Mouse (Mus musculus): ENCODE results near the gene Pcid2. TPM values are rescaled to one million over a fixed set of nuclear protein-coding genes. Genes with fewer than 3 reads are reported as not detected.
"Not testable (repeated sequence)": the region's sequence is repeated elsewhere in the genome, so short reads cannot be mapped to it uniquely, and the experiment has no call there.

Pcid2 gene
- polyA plus RNA-seq, 1 experiment from 2014 or later = 9.6 TPM

- H3K9ac ChIP-seq (ENCODE audit: low read depth, low read length) = no peak overlapping the region
- WGBS = 75% methylated on average over 13 of the region's 13 CpGs
- 0 out of 2 replicates have a peak, but pooled peaks cover 13% of the 10 kb centered on the region for H3K36me3 ChIP-seq (ENCODE audit: control insufficient read depth, insufficient read depth)
- no peak overlapping the region for H3K4me3 ChIP-seq (ENCODE audit: low read depth, low read length)
- no peak for TF ChIP-seq CTCF (IDR thresholded peaks at IDR 0.05; ENCODE audit: low read depth)
- H3K27me3 ChIP-seq (replicated peaks; ENCODE audit: control insufficient read depth, insufficient read depth, low read length) = no peaks in the 10 kb centered on the region
- H3K27ac ChIP-seq (ENCODE audit: low read depth, low read length) = no peak overlapping the region
- H3K4me2 ChIP-seq (replicated peaks; ENCODE audit: low read depth) = no peak overlapping the region
- no peak for ATAC-seq
- H3K9me3 ChIP-seq (ENCODE audit: control insufficient read depth) = no peaks in the 10 kb centered on the region
- H3K4me1 ChIP-seq (replicated peaks; ENCODE audit: control insufficient read depth, insufficient read depth, low read length) = peaks cover 7% of the 10 kb centered on the region; the same call in 1 of the 2 replicates
Measured at GRCm38 (mm10) chr8:13107990-13108638, 2.9 kb upstream of the Pcid2 start.

GRCm38 (mm10) chr8:13105908-13106551 lies 771 bp upstream of the Pcid2 start:
- TF ChIP-seq CTCF (IDR thresholded peaks at IDR 0.05; ENCODE audit: low read depth) = peak; percentile 1; the same call in 1 of the 2 replicates
- WGBS = under 1% methylated on average over 62 of the region's 63 CpGs
- peak overlapping the region; percentile 77 for H3K4me2 ChIP-seq (replicated peaks; ENCODE audit: low read depth)
- no peaks in the 10 kb centered on the region for H3K27me3 ChIP-seq (replicated peaks; ENCODE audit: control insufficient read depth, insufficient read depth, low read length)
- H3K4me3 ChIP-seq (ENCODE audit: low read depth, low read length) = peak overlapping the region; percentile 94
- H3K4me1 ChIP-seq (replicated peaks; ENCODE audit: control insufficient read depth, insufficient read depth, low read length) = peaks cover 7% of the 10 kb centered on the region; the same call in 1 of the 2 replicates
- H3K9ac ChIP-seq (ENCODE audit: low read depth, low read length) = peak overlapping the region; percentile 96
- H3K27ac ChIP-seq (ENCODE audit: low read depth, low read length) = peak overlapping the region; percentile 94
- H3K36me3 ChIP-seq (ENCODE audit: control insufficient read depth, insufficient read depth) = 0 out of 2 replicates have a peak, but pooled peaks cover 4% of the 10 kb centered on the region
- ATAC-seq = peak; percentile 46
- no peaks in the 10 kb centered on the region for H3K9me3 ChIP-seq (ENCODE audit: control insufficient read depth)

GRCm38 (mm10) chr8:13104691-13105086 lies 570 bp downstream of the Pcid2 start:
- peaks cover 9% of the 10 kb centered on the region for H3K36me3 ChIP-seq (ENCODE audit: control insufficient read depth, insufficient read depth)

GRCm38 (mm10) chr8:13077542-13077941 lies 27.7 kb downstream of the Pcid2 start:
- Histone ChIP-seq H3K36me3 (ENCODE audit: control insufficient read depth, insufficient read depth) (peaks cover 89% of the 10 kb centered on the region), H3K4me1 (replicated peaks; ENCODE audit: control insufficient read depth, insufficient read depth, low read length) (no peaks in the 10 kb centered on the region), H3K9ac (ENCODE audit: low read depth, low read length) (no peak overlapping the region), H3K9me3 (ENCODE audit: control insufficient read depth) (no peaks in the 10 kb centered on the region), H3K4me3 (ENCODE audit: low read depth, low read length) (no peak overlapping the region), H3K4me2 (replicated peaks; ENCODE audit: low read depth) (no peak overlapping the region), H3K27me3 (replicated peaks; ENCODE audit: control insufficient read depth, insufficient read depth, low read length) (no peaks in the 10 kb centered on the region), H3K27ac (ENCODE audit: low read depth, low read length) (no peak overlapping the region)
- WGBS = 90% methylated on average over 7 of the region's 7 CpGs
- no peak for ATAC-seq
- no peak for TF ChIP-seq CTCF (IDR thresholded peaks at IDR 0.05; ENCODE audit: low read depth)

More at GRCm38 (mm10) chr8:13104691-13105086, 570 bp downstream of the Pcid2 start:
- WGBS = under 1% methylated on average over 45 of the region's 45 CpGs
- TF ChIP-seq CTCF (IDR thresholded peaks at IDR 0.05; ENCODE audit: low read depth) = no peak
- peak overlapping the region; percentile 94 for H3K27ac ChIP-seq (ENCODE audit: low read depth, low read length)
- H3K9me3 ChIP-seq (ENCODE audit: control insufficient read depth) = no peaks in the 10 kb centered on the region
- peaks cover 7% of the 10 kb centered on the region; the same call in 1 of the 2 replicates for H3K4me1 ChIP-seq (replicated peaks; ENCODE audit: control insufficient read depth, insufficient read depth, low read length)
- H3K4me2 ChIP-seq (replicated peaks; ENCODE audit: low read depth) = peak overlapping the region; percentile 77
- peak overlapping the region; percentile 81 for H3K9ac ChIP-seq (ENCODE audit: low read depth, low read length)
- peak; percentile 70 for ATAC-seq
- peak overlapping the region; percentile 94 for H3K4me3 ChIP-seq (ENCODE audit: low read depth, low read length)
- H3K27me3 ChIP-seq (replicated peaks; ENCODE audit: control insufficient read depth, insufficient read depth, low read length) = no peaks in the 10 kb centered on the region

- H3K27ac ChIP-seq (ENCODE audit: low read depth, low read length); H3K4me2 ChIP-seq (replicated peaks; ENCODE audit: low read depth); H3K9ac ChIP-seq (ENCODE audit: low read depth, low read length); H3K9me3 ChIP-seq (ENCODE audit: control insufficient read depth); H3K4me1 ChIP-seq (replicated peaks; ENCODE audit: control insufficient read depth, insufficient read depth, low read length); ATAC-seq; H3K27me3 ChIP-seq (replicated peaks; ENCODE audit: control insufficient read depth, insufficient read depth, low read length); H3K4me3 ChIP-seq (ENCODE audit: low read depth, low read length): not testable (repeated sequence)
- WGBS = 92% methylated on average over 1 of the region's 1 CpGs
- H3K36me3 ChIP-seq (ENCODE audit: control insufficient read depth, insufficient read depth) = peaks cover 72% of the 10 kb centered on the region
Measured at GRCm38 (mm10) chr8:13075579-13075978, 29.7 kb downstream of the Pcid2 start.

GRCm38 (mm10) chr8:13075044-13075443 lies 30.2 kb downstream of the Pcid2 start:
- no peaks in the 10 kb centered on the region for H3K4me1 ChIP-seq (replicated peaks; ENCODE audit: control insufficient read depth, insufficient read depth, low read length)
- no peak overlapping the region for H3K4me3 ChIP-seq (ENCODE audit: low read depth, low read length)
- H3K36me3 ChIP-seq (ENCODE audit: control insufficient read depth, insufficient read depth) = peaks cover 66% of the 10 kb centered on the region
- no peak overlapping the region for H3K27ac ChIP-seq (ENCODE audit: low read depth, low read length)
- no peak overlapping the region for H3K9ac ChIP-seq (ENCODE audit: low read depth, low read length)
- ATAC-seq = no peak
- H3K4me2 ChIP-seq (replicated peaks; ENCODE audit: low read depth) = no peak overlapping the region
- H3K27me3 ChIP-seq (replicated peaks; ENCODE audit: control insufficient read depth, insufficient read depth, low read length) = no peaks in the 10 kb centered on the region
- H3K9me3 ChIP-seq (ENCODE audit: control insufficient read depth) = no peaks in the 10 kb centered on the region
- 85% methylated on average over 8 of the region's 8 CpGs for WGBS
- TF ChIP-seq CTCF (IDR thresholded peaks at IDR 0.05; ENCODE audit: low read depth) = no peak
